Mouse (Mus musculus) A20 (cell line): ENCODE data around the gene Zdhhc18.

Source experiments
- DNase-seq: peaks from one replicate; pipeline ENCODE4 v3.0.0-alpha.2; 2011; ENCODE audit warnings: low read depth, low spot score

Gene Zdhhc18

GRCm38 (mm10) chr4:133631071-133631768 is 18.7 kb downstream of the Zdhhc18 start:
- DNase-seq, result no peak

- no peak for DNase-seq
These were observed 19.5 kb downstream of the Zdhhc18 start for GRCm38 (mm10) chr4:133630326-133630920.

- DNase-seq, result peak; percentile 39
These were observed 20.8 kb downstream of the Zdhhc18 start for GRCm38 (mm10) chr4:133629191-133629590.

GRCm38 (mm10) chr4:133628517-133628916 is 21.4 kb downstream of the Zdhhc18 start:
- DNase-seq, result peak; percentile 54

GRCm38 (mm10) chr4:133627039-133627438 is 22.9 kb downstream of the Zdhhc18 start:
- DNase-seq, result no peak

- DNase-seq, result no peak
These were observed 23.3 kb downstream of the Zdhhc18 start for GRCm38 (mm10) chr4:133626621-133627020.

GRCm38 (mm10) chr4:133626221-133626620 is 23.7 kb downstream of the Zdhhc18 start:
- no peak for DNase-seq

- DNase-seq, result peak; percentile 71
These were observed 24.3 kb downstream of the Zdhhc18 start for GRCm38 (mm10) chr4:133625621-133626071.

- no peak for DNase-seq
These were observed 25.1 kb downstream of the Zdhhc18 start for GRCm38 (mm10) chr4:133624830-133625229.

- DNase-seq, result peak; percentile 85
These were observed 27.7 kb downstream of the Zdhhc18 start for GRCm38 (mm10) chr4:133622161-133622695.

GRCm38 (mm10) chr4:133620668-133621067 is 29.3 kb downstream of the Zdhhc18 start:
- peak; percentile 49 for DNase-seq

- DNase-seq, result peak; percentile 89
These were observed 30.3 kb downstream of the Zdhhc18 start for GRCm38 (mm10) chr4:133619473-133620136.

- DNase-seq, result no peak
These were observed 32.0 kb downstream of the Zdhhc18 start for GRCm38 (mm10) chr4:133617936-133618335.

- DNase-seq, result no peak
These were observed 34.5 kb downstream of the Zdhhc18 start for GRCm38 (mm10) chr4:133615416-133615815.

GRCm38 (mm10) chr4:133614274-133614761 is 35.6 kb downstream of the Zdhhc18 start:
- DNase-seq, result no peak

GRCm38 (mm10) chr4:133613867-133614266 is 36.1 kb downstream of the Zdhhc18 start:
- no peak for DNase-seq

- no peak for DNase-seq
These were observed 36.9 kb downstream of the Zdhhc18 start for GRCm38 (mm10) chr4:133613026-133613425.

GRCm38 (mm10) chr4:133612416-133612815 is 37.5 kb downstream of the Zdhhc18 start:
- no peak for DNase-seq

- DNase-seq, result no peak
These were observed 38.1 kb downstream of the Zdhhc18 start for GRCm38 (mm10) chr4:133611815-133612214.

GRCm38 (mm10) chr4:133609719-133610118 is 40.2 kb downstream of the Zdhhc18 start:
- peak; percentile 79 for DNase-seq

GRCm38 (mm10) chr4:133607284-133607683 is 42.7 kb downstream of the Zdhhc18 start:
- no peak for DNase-seq

GRCm38 (mm10) chr4:133605330-133605729 is 44.6 kb downstream of the Zdhhc18 start:
- DNase-seq, result no peak
